Mouse (Mus musculus) small intestine, adult 2 months (tissue): ENCODE measurements around the gene Rassf8.

Experiments
- CTCF ChIP-seq: fragments of 200-500 bp; IDR thresholded peaks from 2 replicates; pipeline ENCODE4 v1.5.1; 2012; ENCODE audit warnings: low read depth, mild to moderate bottlenecking, control low read depth, inconsistent platforms, low read length, moderate library complexity, mixed read lengths; ENCODE audit not compliant: insufficient replicate concordance, insufficient read length; ENCODE audit errors: extremely low read depth
- POLR2A ChIP-seq: fragments of 200-500 bp; IDR thresholded peaks from 2 replicates; pipeline ENCODE4 v1.6.1; 2012; ENCODE audit warnings: low read depth, mild to moderate bottlenecking, control low read depth, inconsistent platforms, low read length, moderate library complexity

GRCm38 (mm10) chr6:145822218-145822617, 75.7 kb downstream of the Rassf8 start:
- TF ChIP-seq POLR2A (no peak), CTCF (no peak)
